Mouse (Mus musculus) heart, embryonic 12.5 days (tissue): ENCODE data around the gene Ldlrad1. TPM values are rescaled to one million over a fixed set of nuclear protein-coding genes. Genes with fewer than 3 reads are reported as not detected.

Experiments
- polyA plus RNA-seq: library from polyadenylated mRNA; unstranded; fragments of >200 nt; fragmentation: Nextera tagmentation; extraction: Ambion mirVana; gene quantifications from 2 replicates; pipeline ENCODE4 v1.2.1, GENCODE M21; 2016

The Ldlrad1 gene
- polyA plus RNA-seq, 1 experiment from 2014 or later, result not detected

Other genes with a start within 250 kb of the Ldlrad1 start
- gene Mrpl37, start 142.3 kb upstream of the Ldlrad1 start, polyA plus RNA-seq, result 84.4 and 87.0 TPM in 2 replicates
- gene Cyb5rl, start 142.2 kb upstream of the Ldlrad1 start, polyA plus RNA-seq, result 4.5 and 5.9 TPM in 2 replicates
- gene Cdcp2, start 112.3 kb upstream of the Ldlrad1 start, polyA plus RNA-seq, result not detected in 2 replicates
- gene Tmem59, start 30.8 kb upstream of the Ldlrad1 start, polyA plus RNA-seq, result 321 and 334 TPM in 2 replicates
- 15.8 and 28.3 TPM in 2 replicates for gene Tceanc2, start 30.1 kb upstream of the Ldlrad1 start, polyA plus RNA-seq
- gene Lrrc42, start 44.4 kb downstream of the Ldlrad1 start, polyA plus RNA-seq, result 60.2 and 63.5 TPM in 2 replicates
- gene Hspb11, start 44.4 kb downstream of the Ldlrad1 start, polyA plus RNA-seq, result 44.4 and 47.1 TPM in 2 replicates
- gene Dio1, start 98.0 kb downstream of the Ldlrad1 start, polyA plus RNA-seq, result not detected in 2 replicates
- 38.0 and 39.5 TPM in 2 replicates for gene Yipf1, start 105.2 kb downstream of the Ldlrad1 start, polyA plus RNA-seq
- 32.5 and 34.2 TPM in 2 replicates for gene Ndc1, start 158.6 kb downstream of the Ldlrad1 start, polyA plus RNA-seq
- gene Glis1, start 225.4 kb downstream of the Ldlrad1 start, polyA plus RNA-seq, result 0.19 and 0.47 TPM in 2 replicates